Mouse (Mus musculus): Measurements from ENCODE around the gene Gm42715.

- TF ChIP-seq CTCF (IDR thresholded peaks at IDR 0.05; ENCODE audit: low read depth, low read length) (no peak), POLR2A (IDR thresholded peaks at IDR 0.05; ENCODE audit: extremely low read depth, insufficient read depth, low read length) (no peak)
Measured at GRCm38 (mm10) chr7:127611011-127611410, 91.6 kb downstream of the Gm42715 start.
